Mouse (Mus musculus): ENCODE measurements around the gene Lrrc36. TPM values are rescaled to one million over a fixed set of nuclear protein-coding genes. Genes with fewer than 3 reads are reported as not detected.
A peak's percentile ranks its signal among the peaks of the same experiment; 100 is the strongest.

Gene Lrrc36
- total RNA-seq, 2 experiments from 2014 or later: 0.27 TPM; not detected in 1

DNA sequence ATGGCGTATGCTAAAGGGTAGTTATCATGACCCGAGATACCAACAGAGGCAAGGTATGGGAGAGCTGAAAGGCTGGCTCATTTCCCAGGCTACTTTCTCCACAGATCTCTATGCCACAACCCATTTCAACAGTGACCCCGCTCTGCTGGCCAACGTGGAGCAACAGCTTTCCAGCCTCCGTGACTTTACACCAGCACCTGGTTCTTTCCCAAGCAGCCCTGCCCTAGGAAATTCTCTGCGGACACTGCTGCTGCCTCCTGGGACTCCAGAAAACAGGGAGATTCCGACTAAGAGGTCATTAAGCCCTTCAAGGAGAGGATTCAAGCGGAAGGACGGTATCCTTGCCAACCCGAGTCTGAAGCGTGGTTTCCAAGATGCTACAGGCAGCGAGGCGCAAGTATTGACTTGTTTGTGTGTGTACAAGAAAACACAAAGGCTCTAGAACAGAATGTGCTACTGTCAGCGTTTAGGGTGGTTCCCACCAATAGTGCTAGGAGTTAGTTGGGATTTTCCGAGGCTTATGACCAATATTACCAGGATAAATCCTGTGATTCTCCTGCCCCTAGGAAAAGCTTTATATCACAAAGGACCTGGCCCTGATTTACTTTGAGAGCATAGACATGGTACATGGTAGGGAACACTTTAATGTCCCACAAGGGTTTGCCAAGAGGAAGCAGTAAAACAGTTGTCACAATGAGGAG, 38.7 kb downstream of the Lrrc36 start:
- intact Hi-C loops (cut with DNase I): no loop called here
- TF ChIP-seq CTCF (IDR thresholded peaks at IDR 0.05): no peak
- Histone ChIP-seq H3K4me3 (no peak overlapping the region), H3K27ac (no peak overlapping the region)
- DNase-seq (ENCODE audit: extremely low spot score in 1 of 2, low spot score in 2 of 2): no peak

DNA sequence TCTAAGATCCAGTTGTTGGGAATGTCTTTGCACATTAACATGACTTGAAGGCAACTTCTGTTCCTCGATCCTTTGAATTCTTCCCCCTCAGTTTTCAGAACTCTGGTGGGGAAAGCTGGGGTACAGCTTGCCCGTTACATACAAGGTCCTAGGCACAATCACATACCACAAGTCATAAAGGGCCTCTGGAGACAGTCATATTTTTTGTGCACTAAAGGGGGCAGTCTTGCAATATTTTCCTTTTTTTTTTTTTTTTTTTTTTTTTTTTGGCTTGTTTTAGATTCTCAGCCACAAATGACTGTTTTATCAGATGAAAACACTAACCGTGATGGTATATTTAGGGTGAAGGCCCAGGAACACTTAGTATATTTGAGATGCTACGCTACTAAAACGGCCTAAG, 39.9 kb downstream of the Lrrc36 start:
- Histone ChIP-seq H3K4me3 (no peak overlapping the region), H3K27ac (no peak overlapping the region)
- DNase-seq (ENCODE audit: extremely low spot score in 1 of 2, low spot score in 2 of 2): no peak
- intact Hi-C loops (cut with DNase I): no loop called here
- TF ChIP-seq CTCF (IDR thresholded peaks at IDR 0.05): peak; percentile 47

DNA sequence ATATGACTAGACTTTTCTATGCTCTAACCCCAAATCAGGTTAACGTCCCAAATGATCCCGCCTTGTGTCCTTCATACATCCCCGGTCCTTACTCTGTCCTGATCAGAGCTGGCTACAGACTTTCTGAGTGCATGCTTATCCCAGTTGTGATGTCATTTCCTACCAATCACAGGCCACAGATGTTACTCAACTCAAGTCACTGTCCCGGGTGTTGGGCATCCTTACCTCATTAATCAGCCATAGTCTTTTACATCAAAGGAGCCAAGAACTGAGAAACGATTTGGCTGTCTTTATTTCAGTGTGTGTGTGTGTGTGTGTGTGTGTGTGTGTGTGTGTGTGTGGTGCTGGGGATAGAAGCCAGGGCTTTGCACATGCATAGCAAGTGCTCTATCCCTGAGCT, 40.7 kb downstream of the Lrrc36 start:
- H3K27ac ChIP-seq: no peak overlapping the region
- intact Hi-C loops (cut with DNase I): no loop called here
- DNase-seq (ENCODE audit: extremely low spot score in 1 of 2, low spot score in 2 of 2): no peak
- no peak for TF ChIP-seq CTCF (IDR thresholded peaks at IDR 0.05)
- H3K4me3 ChIP-seq: no peak overlapping the region

DNA sequence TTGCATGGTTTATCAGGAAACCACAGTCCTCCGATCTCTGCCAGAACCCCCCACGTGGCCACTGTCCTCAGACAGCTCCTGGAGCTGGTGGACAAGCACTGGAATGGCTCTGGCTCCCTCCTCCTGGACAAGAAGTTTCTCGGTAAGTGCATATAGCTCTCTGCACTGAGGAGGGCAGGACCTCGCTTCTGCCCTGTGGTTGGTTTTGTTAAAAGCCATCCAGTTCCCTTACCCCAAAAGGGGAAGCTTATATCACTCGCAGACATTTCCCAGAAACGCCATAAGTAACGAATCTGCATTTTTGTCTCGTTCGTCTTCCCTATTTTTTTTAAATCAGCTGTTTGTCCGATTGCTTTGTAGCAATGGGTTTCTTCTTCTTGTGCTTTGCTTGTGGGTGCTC, 41.8 kb downstream of the Lrrc36 start:
- Histone ChIP-seq H3K27ac (no peak overlapping the region), H3K4me3 (no peak overlapping the region)
- intact Hi-C loops (cut with DNase I): no loop called here
- no peak for DNase-seq (ENCODE audit: extremely low spot score in 1 of 2, low spot score in 2 of 2)
- TF ChIP-seq CTCF (IDR thresholded peaks at IDR 0.05): no peak

DNA sequence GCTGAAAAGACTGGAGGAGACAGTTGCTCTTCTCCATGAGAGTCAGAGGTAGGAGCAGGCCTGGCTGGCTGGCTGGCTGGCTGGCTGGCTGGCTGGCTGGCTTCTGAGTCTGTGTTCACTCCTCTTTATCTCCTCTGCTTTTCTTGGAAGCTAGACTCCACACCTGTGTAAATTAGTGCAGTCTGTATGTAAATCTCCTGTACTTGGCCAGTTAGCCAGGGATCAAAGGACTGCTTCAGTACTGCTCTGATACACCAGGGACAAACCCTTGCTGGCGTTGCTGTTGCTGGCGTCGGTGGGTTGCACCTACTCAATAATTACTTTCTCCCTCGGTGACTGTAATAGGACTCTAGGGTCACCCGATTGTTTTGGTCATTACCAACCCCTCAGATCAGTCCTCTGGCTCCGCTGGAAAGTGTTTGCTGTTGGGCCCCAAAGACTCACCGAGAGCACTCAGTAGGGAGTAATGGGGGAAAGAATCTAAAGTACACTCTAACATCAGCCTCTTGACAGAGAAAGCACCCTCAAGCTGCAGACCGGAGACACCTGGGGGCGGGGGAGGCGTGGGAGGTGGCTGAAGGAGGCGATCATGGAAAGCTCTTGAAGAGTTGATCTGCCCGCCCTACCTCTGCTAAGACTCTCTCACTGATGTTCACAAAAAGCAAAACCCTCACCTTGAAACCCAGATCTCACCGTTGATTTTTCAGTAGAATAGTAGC, 47.9 kb downstream of the Lrrc36 start:
- no peak for DNase-seq (ENCODE audit: extremely low spot score in 1 of 2, low spot score in 2 of 2)
- no peak overlapping the region for H3K4me3 ChIP-seq
- no peak overlapping the region for H3K27ac ChIP-seq
- no peak for TF ChIP-seq CTCF (IDR thresholded peaks at IDR 0.05)
- intact Hi-C loops (cut with DNase I): no loop called here

DNA sequence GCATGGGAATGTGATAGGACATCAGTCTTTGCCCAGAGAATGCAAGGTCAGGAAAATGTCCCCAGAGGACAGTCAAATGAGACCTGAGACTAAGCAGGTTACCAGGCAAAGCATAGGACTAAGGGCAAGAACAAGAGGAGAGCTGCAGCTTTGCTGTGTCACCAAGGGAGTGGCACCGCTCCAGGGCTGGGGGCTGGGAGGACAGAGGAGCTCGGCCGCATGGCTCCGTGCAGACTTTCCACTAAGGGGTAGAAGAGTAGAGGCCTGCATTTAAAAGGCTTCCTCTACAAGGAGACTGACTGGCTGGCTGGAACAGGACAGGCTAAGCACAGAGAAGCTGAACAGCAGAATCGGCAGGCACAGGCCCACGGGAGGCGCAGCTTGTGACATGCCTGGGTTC, 51.2 kb downstream of the Lrrc36 start:
- Histone ChIP-seq H3K27ac (no peak overlapping the region), H3K4me3 (no peak overlapping the region)
- no peak for TF ChIP-seq CTCF (IDR thresholded peaks at IDR 0.05)
- DNase-seq (ENCODE audit: extremely low spot score in 1 of 2, low spot score in 2 of 2): no peak
- intact Hi-C loops (cut with DNase I): no loop called here

DNA sequence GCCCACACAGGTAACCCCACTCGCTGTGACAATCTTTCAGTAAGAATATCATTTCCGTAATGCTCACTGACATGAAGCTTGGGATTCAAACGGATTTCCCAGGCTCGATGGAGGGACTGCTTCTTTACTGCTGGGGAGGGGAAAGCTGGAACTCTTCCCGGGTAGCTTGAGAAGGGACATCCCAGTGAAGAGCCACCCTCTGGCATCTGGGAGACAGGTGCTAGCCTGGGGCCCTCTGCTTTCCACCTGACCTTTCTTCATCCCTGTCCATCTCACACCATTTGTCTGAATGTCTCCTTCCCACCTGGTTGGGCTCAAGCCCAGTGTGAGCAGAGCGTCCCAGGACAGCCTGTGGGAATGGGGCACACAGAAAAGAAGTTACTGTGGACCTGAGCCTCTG, 52.9 kb downstream of the Lrrc36 start:
- Histone ChIP-seq H3K4me3 (no peak overlapping the region), H3K27ac (peak overlapping the region; percentile 44; the same call in 1 of the 2 replicates)
- no peak for DNase-seq (ENCODE audit: extremely low spot score in 1 of 2, low spot score in 2 of 2)
- no peak for TF ChIP-seq CTCF (IDR thresholded peaks at IDR 0.05)
- intact Hi-C loops (cut with DNase I): no loop called here

DNA sequence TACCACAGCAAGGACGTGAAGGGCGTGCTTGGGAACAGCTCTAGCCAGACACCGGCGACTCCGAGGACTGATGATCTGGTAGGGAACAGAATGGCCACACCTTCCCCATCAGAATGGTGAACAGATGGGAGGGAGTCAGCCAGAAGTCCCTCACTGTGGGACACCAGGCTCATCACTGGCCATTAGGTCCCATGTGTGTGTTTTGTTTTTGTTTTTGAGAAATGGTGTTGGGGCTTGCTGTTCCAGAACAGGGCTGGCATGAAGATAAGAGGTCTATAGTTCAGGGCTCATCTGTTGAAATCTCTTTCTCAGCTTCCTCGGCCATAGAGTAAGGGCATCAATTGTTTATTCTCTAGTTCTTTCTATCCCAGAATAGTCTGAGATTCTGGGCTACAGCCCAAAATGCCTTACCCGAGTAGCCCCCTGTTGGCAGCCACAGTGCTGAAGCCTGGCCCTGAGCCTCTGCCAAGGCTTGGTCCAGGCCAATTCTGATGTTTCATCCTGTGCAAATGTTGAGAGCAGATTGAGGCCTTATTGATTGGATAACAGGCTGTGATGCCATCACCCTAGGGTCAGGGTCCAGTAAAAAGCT, 53.4 kb downstream of the Lrrc36 start:
- intact Hi-C loops (cut with DNase I): no loop called here

DNA sequence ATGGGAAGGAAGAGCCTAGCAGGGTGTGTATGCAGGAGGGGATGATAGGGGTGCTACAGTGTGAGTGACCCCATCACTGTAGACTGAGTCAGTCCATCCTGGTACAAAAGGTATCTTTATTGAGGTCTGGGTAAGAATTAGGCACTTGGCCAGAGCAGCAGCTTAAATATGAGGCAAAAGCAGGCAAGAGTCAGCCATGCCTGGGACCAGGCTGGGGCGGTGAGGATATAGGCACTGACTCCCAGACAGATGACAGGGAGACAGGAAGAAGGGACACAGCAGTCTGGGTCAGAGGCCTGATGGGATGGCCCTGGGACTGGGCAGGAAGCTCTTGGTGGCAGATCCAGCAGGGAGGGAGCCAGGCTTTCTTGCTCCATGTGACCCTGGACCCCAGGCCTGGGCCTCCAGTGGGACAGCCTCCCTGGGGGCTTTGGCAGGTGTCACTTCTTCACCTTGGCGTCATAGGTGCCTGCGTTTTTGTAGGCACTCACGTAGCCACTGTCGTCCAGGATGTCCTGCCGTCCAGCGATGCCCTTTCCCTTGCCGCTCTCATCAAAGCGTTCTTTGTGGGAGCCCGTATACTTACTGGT, 54.1 kb downstream of the Lrrc36 start:
- Histone ChIP-seq H3K4me3 (no peak overlapping the region), H3K27ac (no peak overlapping the region; the same call in 1 of the 2 replicates)
- no peak for TF ChIP-seq CTCF (IDR thresholded peaks at IDR 0.05)
- intact Hi-C loops (cut with DNase I): no loop called here
- no peak for DNase-seq (ENCODE audit: extremely low spot score in 1 of 2, low spot score in 2 of 2)

More for the DNA sequence above, 53.4 kb downstream of the Lrrc36 start:
- H3K27ac ChIP-seq: peak overlapping the region; percentile 44
- peak in 1 of 2 experiments; percentile 49 for DNase-seq (ENCODE audit: extremely low spot score in 1 of 2, low spot score in 2 of 2)
- peak; percentile 12 for TF ChIP-seq CTCF (IDR thresholded peaks at IDR 0.05)
- H3K4me3 ChIP-seq: no peak overlapping the region

DNA sequence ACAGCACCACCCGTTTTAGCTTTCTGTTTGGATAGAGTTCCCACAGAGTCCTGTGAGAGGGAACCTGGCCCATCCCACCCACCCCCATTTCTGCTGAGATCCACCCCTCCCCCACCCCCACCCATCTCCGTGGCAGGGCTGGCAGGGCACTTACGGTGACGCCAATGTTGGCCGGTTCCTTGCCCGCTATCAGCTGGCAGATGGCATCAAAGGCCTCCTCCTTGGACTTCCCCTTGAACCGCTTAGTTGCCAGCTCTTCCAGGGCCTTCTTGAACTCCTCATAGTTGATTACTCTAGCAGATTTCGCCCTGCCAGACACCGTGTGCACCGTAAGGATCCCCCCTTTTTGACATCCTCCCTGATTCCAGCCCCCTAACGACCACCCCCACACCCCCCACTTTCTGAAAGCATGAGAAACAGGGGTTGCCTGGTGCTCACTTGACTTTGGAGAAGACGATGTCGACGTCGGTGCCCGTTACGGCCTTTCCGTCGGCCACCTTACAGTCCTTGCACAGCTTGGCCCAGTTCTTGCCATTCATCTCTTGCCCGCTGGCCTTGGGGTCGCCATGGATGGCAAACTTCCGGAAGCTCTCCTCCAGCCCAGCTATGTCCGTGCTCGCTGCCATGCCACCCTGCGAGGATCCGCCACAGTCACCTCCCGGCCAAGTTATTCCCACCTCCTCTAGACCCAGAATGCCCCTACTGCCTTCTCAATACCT, 54.8 kb downstream of the Lrrc36 start:
- H3K4me3 ChIP-seq: no peak overlapping the region
- H3K27ac ChIP-seq: no peak overlapping the region; the same call in 1 of the 2 replicates
- intact Hi-C loops (cut with DNase I): no loop called here
- no peak for TF ChIP-seq CTCF (IDR thresholded peaks at IDR 0.05)
- DNase-seq (ENCODE audit: extremely low spot score in 1 of 2, low spot score in 2 of 2): no peak

DNA sequence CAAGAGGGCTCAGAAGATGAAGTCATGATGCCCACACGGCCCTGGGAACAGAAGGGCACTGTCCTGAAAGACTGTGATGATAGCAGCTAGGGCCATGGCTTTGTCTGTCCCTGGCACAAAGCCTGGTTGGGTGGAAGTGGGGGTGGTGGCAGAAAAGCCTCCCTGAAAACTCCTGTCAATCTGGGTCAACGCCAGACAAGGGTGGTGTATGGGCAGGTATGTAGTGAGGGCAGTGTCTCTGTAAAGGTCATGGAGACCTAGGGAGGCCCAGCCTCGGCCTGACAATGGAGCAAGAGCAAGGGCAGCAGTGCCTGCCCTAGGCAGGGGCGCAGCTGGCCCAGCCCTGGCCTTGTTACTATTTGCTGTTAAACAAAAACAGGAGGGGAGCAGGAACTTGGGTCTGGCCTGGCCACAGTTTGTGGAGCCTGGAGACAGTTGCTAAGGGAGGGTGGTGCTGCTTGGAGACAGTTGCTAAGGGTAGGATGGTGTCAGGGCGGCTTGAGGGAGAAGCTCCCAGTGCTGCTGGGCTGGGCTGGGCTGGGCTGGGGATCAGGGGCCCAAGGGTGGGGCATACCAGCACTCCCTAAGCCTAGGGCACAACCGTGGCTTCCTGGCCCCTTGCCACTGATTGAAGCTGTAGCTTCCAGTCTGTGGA, 55.8 kb downstream of the Lrrc36 start:
- DNase-seq (ENCODE audit: extremely low spot score in 1 of 2, low spot score in 2 of 2): peak; percentile 46 to 56
- peak overlapping the region; percentile 70 for H3K27ac ChIP-seq
- TF ChIP-seq CTCF (IDR thresholded peaks at IDR 0.05): no peak
- intact Hi-C loops (cut with DNase I): no loop called here
- H3K4me3 ChIP-seq: peak overlapping the region; percentile 49

Data from left cerebral cortex, adult 2 months (tissue).